Mouse (Mus musculus): Measurements from ENCODE around the gene Erbb4. TPM values are rescaled to one million over a fixed set of nuclear protein-coding genes. Genes with fewer than 3 reads are reported as not detected.
A peak's percentile ranks its signal among the peaks of the same experiment; 100 is the strongest.

Gene Erbb4
- 0.91 and 1.0 TPM in 2 replicates for polyA plus RNA-seq (2015; fragmentation: Nextera tagmentation; extraction: Ambion mirVana)

DNA sequence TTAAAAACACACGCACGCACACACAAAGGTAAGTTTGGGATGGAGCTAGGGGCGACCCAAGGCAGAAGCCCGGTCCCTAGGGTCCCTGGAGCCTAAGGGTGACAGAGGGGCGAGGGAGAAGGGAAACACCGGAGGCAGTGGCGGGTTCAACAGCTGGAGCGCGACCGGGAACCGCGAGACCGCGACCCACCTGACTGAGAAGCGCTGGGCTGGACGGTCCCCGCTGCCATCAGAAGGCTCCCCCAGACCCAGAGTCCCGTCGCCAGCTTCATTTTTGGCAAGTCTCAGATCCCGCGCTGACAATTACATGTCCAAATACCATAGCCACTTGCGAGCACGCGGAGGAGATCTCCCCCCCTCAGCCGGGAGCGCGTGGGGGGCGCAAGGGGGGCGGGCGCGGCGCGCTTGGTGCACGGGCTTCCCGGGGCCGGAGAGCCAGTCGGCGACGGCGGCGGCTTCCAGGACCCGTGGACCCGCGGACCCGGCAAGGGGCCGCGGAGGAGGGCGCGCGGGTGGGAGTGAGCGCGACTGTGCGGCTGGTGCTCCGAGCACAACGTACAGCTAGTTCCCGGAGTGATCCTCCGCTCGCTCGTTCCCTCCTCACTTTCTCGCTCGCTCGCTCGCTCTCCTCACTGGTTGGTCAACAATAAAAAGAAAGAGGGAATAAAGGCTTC, at the start of gene Erbb4:
Gene Erbb4 (minus strand): TSS at position 575 of the 674 bp plus-strand sequence.
- peak within 1 kb of the TSS; percentile 54 for H3K4me3 ChIP-seq
- WGBS, result under 1% methylated on average over 46 of the region's 63 CpGs
- no peaks in the 10 kb centered on the region for H3K36me3 ChIP-seq
- no peaks in the 10 kb centered on the region for H3K9me3 ChIP-seq
- ATAC-seq (ENCODE audit: borderline replicate concordance, extremely low read depth, low FRiP score, low TSS enrichment), result peak; percentile 39; the same call in 1 of the 2 replicates
- peak within 1 kb of the TSS; percentile 37 for H3K9ac ChIP-seq
- no peak within 1 kb of the TSS for H3K27ac ChIP-seq
- H3K4me2 ChIP-seq, result peak within 1 kb of the TSS; percentile 99
- peaks cover 40% of the 10 kb centered on the region for H3K27me3 ChIP-seq
- peaks cover 26% of the 10 kb centered on the region for H3K4me1 ChIP-seq

DNA sequence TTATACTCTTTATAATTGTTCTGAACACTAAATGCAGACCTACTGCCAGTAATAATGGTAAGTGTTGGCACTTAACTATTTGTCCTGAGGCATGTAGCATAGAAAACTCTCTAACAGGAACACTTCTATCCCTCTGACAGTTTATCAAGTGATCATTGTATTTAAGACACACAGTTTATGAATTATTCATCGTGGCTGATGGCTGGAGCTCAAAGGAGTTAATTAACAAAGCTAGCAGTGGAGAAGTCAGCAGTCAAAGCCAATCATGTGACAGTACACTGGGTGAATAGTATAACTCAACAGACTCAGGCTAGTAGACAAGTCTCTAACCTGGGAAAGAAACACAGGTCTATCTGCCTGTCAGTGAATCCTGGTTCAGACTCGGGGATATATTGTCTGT, 49.5 kb upstream of the Erbb4 start:
- no peaks in the 10 kb centered on the region for H3K9me3 ChIP-seq
- 65% methylated on average over 2 of the region's 2 CpGs for WGBS
- H3K4me2 ChIP-seq, result no peak overlapping the region
- no peaks in the 10 kb centered on the region for H3K27me3 ChIP-seq
- no peak overlapping the region for H3K9ac ChIP-seq
- no peaks in the 10 kb centered on the region for H3K4me1 ChIP-seq
- no peak for ATAC-seq (ENCODE audit: borderline replicate concordance, extremely low read depth, low FRiP score, low TSS enrichment)
- H3K4me3 ChIP-seq, result no peak overlapping the region
- no peaks in the 10 kb centered on the region for H3K36me3 ChIP-seq
- no peak overlapping the region for H3K27ac ChIP-seq

DNA sequence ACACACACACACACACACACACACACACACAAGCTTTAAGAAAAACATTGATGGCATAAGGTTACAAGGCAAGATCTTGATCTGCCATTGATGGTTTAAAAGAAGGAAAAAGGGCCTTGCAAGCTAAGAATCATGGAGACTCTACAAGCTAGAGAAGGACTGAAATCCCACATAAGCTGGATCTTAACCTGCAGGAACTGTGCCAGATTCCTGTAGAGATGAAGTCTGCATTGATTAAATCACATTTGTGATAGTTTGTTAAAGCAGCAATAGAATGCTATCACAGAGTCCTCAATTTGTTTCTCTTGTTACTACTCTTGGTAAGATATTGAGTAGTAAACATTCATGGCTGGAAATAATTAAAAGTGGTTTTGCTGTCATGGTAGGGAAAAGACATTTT, 33.5 kb upstream of the Erbb4 start:
- Histone ChIP-seq H3K36me3 (no peaks in the 10 kb centered on the region), H3K27me3 (no peaks in the 10 kb centered on the region), H3K9me3 (no peaks in the 10 kb centered on the region)

DNA sequence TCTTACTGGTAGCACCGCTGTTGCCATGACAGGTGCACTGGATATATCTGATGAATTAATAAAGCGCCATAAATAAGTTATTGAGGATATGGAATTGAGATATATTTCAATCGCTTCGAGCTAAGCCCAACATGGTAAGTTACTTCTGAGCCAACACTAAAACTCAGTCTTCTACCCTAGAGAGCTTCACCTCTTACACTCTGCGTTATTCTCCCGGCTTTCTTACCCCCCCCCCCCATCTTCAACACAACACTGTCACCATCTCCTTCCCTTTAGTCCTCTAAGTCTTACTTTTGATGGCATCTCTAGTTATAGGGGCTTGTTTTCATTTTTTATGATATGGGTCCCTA, 31.6 kb upstream of the Erbb4 start:
- Histone ChIP-seq H3K36me3 (no peaks in the 10 kb centered on the region), H3K9ac (no peak overlapping the region), H3K9me3 (no peaks in the 10 kb centered on the region), H3K4me3 (no peak overlapping the region), H3K4me2 (no peak overlapping the region), H3K4me1 (no peaks in the 10 kb centered on the region), H3K27ac (no peak overlapping the region), H3K27me3 (no peaks in the 10 kb centered on the region)
- no peak for ATAC-seq (ENCODE audit: borderline replicate concordance, extremely low read depth, low FRiP score, low TSS enrichment)
- 44% methylated on average over 6 of the region's 6 CpGs for WGBS

More for the DNA sequence above, 33.5 kb upstream of the Erbb4 start:
- no peak for ATAC-seq (ENCODE audit: borderline replicate concordance, extremely low read depth, low FRiP score, low TSS enrichment)
- Histone ChIP-seq H3K4me2 (no peak overlapping the region), H3K4me1 (no peaks in the 10 kb centered on the region), H3K9ac (no peak overlapping the region), H3K4me3 (no peak overlapping the region), H3K27ac (no peak overlapping the region)

DNA sequence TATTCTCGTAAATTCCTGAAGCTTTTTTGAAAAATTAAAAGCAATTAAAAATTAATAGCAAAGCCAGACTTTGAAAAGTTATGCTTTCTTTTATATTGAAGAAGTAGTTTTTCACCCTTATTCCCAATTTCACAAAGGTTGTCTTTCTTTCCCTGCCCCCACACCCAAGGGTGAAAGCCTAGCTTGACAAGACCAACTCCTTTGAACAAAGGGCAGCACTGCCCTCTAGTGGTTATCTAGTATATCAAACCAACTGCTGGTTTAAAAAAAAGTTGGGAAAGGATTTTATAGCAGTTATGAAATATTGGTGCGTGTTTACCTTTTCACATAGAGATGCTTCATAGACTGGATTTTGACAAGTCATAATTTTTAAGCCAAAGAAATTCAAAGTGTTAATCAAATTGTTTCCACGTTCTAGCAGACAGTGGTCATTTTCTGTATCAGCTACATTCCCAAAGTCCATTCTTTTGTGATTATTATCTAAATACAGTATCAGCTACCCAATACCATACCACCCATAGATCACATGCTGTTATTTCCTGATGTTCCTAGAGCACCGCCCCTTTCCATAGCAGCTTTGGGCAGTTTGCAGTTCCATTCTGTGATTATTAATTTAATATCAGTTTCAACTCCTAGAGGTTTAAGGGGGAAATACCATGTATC, 31.1 kb upstream of the Erbb4 start:
- H3K9ac ChIP-seq, result no peak overlapping the region
- ATAC-seq (ENCODE audit: borderline replicate concordance, extremely low read depth, low FRiP score, low TSS enrichment), result no peak
- no peaks in the 10 kb centered on the region for H3K27me3 ChIP-seq
- H3K4me1 ChIP-seq, result no peaks in the 10 kb centered on the region
- no peak overlapping the region for H3K27ac ChIP-seq
- H3K36me3 ChIP-seq, result no peaks in the 10 kb centered on the region
- no peak overlapping the region for H3K4me2 ChIP-seq
- 32% methylated on average over 4 of the region's 4 CpGs for WGBS
- no peak overlapping the region for H3K4me3 ChIP-seq
- H3K9me3 ChIP-seq, result no peaks in the 10 kb centered on the region

DNA sequence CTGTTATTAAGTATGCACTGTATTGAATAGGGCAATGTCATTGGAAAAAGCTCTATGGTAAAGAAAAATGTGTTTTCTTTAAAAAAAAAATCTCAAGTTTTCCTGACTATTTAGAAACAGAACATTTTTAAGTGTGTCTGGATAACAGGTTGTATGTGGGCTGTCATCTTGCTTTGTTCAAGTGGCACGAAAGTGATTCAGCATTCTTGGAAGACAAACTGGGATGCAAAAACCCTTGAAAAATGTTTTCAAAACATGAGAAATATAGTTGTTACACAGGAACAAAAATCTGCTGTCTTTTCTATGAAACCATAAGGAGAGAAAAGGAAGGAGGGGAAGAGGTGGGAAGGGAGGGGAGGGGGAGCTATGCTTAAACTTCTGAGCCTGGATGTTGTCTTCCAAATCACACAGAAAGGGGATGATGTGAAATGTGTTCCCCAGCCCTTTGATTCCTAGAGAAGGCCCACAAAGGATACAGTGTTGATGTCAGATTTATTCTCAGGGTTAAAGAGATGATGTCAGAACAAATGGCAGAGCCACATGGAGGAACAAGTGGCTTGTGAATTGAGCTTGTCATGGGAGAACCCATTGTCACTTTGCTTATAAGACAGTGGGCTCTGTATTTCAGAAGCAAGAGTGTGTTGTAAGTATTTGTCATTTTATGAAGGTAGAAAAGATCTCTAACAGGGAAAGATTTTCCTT, 16.4 kb upstream of the Erbb4 start:
- H3K9me3 ChIP-seq, result no peaks in the 10 kb centered on the region
- 97% methylated on average over 1 of the region's 1 CpGs for WGBS

DNA sequence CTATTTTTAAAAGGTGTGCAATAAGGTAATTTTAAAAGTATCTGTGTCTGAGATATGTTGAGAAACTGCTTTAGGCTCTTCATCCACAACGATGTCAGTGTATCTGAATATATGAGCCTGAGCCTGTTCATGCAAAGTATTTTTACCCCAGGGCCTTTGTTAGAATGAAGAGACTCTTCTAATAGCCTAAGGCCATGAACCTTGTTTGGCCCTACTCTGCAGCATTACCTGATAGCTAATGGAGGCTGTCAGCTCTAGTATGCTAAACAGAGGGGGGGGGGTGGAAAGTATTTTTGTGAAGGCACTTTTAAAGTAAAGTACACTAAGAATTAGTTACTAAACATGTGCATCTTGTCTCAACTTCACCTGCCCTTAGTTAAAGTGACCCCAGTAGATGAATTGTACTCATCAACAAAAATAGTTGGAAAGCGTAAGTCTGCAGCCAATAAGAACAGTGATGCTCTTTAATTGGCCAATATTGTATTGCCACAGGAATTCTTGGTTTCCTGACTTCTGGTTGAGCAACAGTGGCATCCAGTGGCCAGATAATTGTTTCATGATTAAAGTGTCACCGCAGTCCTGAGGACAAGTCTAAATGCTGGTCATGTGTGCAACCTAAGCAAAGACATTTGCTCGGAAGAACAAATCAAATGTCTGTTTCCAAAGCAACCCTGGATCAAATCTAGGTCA, 10.5 kb upstream of the Erbb4 start:
- no peak for ATAC-seq (ENCODE audit: borderline replicate concordance, extremely low read depth, low FRiP score, low TSS enrichment)
- Histone ChIP-seq H3K9me3 (no peaks in the 10 kb centered on the region), H3K4me2 (no peak overlapping the region), H3K9ac (no peak overlapping the region), H3K27me3 (no peaks in the 10 kb centered on the region), H3K27ac (no peak overlapping the region), H3K4me1 (no peaks in the 10 kb centered on the region), H3K36me3 (no peaks in the 10 kb centered on the region), H3K4me3 (no peak overlapping the region)
- WGBS, result 80% methylated on average over 4 of the region's 4 CpGs

More for the DNA sequence above, 16.4 kb upstream of the Erbb4 start:
- H3K4me1 ChIP-seq, result no peaks in the 10 kb centered on the region
- H3K36me3 ChIP-seq, result no peaks in the 10 kb centered on the region
- H3K4me2 ChIP-seq, result no peak overlapping the region
- H3K4me3 ChIP-seq, result no peak overlapping the region
- no peak overlapping the region for H3K9ac ChIP-seq
- no peak for ATAC-seq (ENCODE audit: borderline replicate concordance, extremely low read depth, low FRiP score, low TSS enrichment)
- H3K27me3 ChIP-seq, result no peaks in the 10 kb centered on the region
- H3K27ac ChIP-seq, result no peak overlapping the region

DNA sequence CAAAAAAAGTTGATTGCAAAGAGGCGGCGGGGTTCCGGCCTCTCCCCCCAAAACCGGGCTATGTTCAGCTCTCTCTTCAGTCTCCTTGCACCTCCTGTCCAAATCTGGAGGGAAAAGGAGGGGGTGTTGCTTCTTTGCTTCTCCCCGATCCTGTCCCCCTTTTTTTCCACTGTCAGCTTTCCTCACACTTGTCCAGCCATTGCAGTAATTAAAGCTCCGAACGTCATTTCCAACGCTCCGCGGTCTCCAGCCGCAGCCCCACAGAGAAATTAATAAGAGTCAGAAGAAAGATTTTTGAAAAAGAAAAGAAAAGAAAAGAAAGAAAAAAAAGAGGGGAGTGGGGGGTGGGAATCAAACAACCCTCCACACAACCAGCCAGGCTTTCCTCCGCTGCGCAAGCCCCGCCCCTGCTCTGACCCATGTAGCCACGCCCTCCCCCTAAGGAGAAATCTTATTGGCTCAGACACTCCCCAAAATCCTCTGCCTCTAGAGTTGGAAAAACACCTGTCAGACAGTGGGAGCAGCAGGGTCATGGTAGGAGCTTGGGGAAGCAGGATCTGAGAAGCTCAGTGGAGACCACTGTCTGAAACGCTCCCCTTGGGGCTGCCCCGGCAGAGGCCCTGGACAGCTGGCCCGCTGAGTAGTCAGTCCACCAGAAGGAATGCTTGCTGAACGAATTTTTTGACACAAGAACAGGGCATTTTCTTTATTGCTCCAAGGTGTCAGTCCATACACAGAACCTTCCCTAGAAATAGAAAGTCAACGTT, 483 bp upstream of the Erbb4 start:
- peak overlapping the region; percentile 37 for H3K9ac ChIP-seq
- ATAC-seq (ENCODE audit: borderline replicate concordance, extremely low read depth, low FRiP score, low TSS enrichment), result peak; percentile 72; the same call in 1 of the 2 replicates

DNA sequence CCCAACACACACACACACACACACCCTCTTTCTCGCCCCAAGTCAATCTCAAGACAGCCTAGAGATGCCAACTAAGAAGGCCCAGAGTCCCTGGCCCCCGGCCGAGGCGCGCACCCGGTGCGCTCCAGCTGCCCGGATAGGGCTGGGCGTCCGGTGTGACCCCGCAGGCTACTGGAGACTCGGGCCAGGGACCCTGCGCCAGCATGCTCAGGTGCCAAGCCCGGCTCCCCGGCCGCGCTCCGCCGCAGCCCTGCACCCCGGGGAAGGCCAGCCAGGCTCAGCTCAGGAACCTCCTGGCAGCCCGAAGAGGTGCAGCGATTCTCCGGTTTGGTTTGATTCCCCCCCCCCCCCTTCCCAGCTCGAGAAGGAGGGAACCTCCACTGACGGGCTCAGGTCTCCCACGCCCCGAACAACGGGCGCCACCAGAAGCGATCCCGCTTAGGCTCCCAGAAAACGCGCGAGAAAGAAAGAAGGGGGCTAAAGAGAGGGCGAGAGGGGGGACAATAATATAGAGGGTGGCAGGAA, 860 bp downstream of the Erbb4 start:
- ATAC-seq (ENCODE audit: borderline replicate concordance, extremely low read depth, low FRiP score, low TSS enrichment), result peak; percentile 57; the same call in 1 of the 2 replicates
- no peaks in the 10 kb centered on the region for H3K9me3 ChIP-seq
- H3K4me3 ChIP-seq, result peak overlapping the region; percentile 54
- peaks cover 40% of the 10 kb centered on the region for H3K27me3 ChIP-seq
- no peak overlapping the region for H3K27ac ChIP-seq
- H3K4me2 ChIP-seq, result peak overlapping the region; percentile 99
- under 1% methylated on average over 35 of the region's 35 CpGs for WGBS
- H3K4me1 ChIP-seq, result peaks cover 26% of the 10 kb centered on the region
- peak overlapping the region; percentile 37 for H3K9ac ChIP-seq
- no peaks in the 10 kb centered on the region for H3K36me3 ChIP-seq

More for the DNA sequence above, 483 bp upstream of the Erbb4 start:
- Histone ChIP-seq H3K27ac (no peak overlapping the region), H3K4me3 (peak overlapping the region; percentile 54), H3K4me1 (peaks cover 26% of the 10 kb centered on the region), H3K36me3 (no peaks in the 10 kb centered on the region), H3K27me3 (peaks cover 40% of the 10 kb centered on the region), H3K9me3 (no peaks in the 10 kb centered on the region), H3K4me2 (peak overlapping the region; percentile 99)
- 4% methylated on average over 20 of the region's 20 CpGs for WGBS

DNA sequence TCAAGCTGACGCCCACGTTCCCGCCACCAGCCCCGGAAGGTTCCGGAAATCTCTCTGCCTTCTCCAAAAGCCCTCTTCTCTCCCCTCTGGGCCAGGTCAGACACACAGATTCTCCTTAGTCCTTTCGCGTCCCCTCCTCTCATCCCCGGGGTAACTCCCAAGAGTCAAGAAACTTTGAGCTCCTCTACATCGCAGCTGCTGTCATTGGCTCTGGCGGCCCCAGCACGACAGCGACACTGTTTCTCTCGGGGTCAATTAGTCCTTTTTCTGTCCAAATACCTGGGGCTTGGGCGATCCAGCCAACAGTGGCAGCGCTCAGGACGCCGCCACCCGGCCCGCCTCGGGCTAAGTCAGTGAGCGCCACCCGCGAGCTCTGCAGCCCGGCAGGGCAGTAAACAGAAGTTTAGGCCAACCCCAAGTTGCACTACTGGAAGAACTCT, 1.5 kb downstream of the Erbb4 start:
- peak overlapping the region; percentile 99 for H3K4me2 ChIP-seq
- H3K36me3 ChIP-seq, result no peaks in the 10 kb centered on the region
- peak; percentile 47; the same call in 1 of the 2 replicates for ATAC-seq (ENCODE audit: borderline replicate concordance, extremely low read depth, low FRiP score, low TSS enrichment)
- WGBS, result under 1% methylated on average over 24 of the region's 24 CpGs
- H3K9me3 ChIP-seq, result no peaks in the 10 kb centered on the region
- peak overlapping the region; percentile 54 for H3K4me3 ChIP-seq
- H3K27me3 ChIP-seq, result peaks cover 40% of the 10 kb centered on the region
- H3K9ac ChIP-seq, result peak overlapping the region; percentile 32
- H3K27ac ChIP-seq, result no peak overlapping the region
- peaks cover 26% of the 10 kb centered on the region for H3K4me1 ChIP-seq

Data from lung, embryonic 15.5 days (tissue).